Mouse (Mus musculus): Measurements from ENCODE around the gene Saysd1. TPM values are rescaled to one million over a fixed set of nuclear protein-coding genes. Genes with fewer than 3 reads are reported as not detected.

Gene Saysd1
- total RNA-seq (2021): 1 to 10 TPM; 4.5 to 5.2 TPM

GRCm38 (mm10) chr14:20138484-20139355, at the start of gene Saysd1:
Gene Saysd1, minus strand, starts transcription at chr14:20138534.
- intact Hi-C loops (cut with DNase I): no loop called here
- no peak for DNase-seq (ENCODE audit: low spot score in 2 of 2)

GRCm38 (mm10) chr14:20185426-20185825, 47.1 kb upstream of the Saysd1 start:
- intact Hi-C loops (cut with DNase I): no loop called here
- no peak for DNase-seq (ENCODE audit: low spot score in 2 of 2)

GRCm38 (mm10) chr14:20183701-20184100, 45.4 kb upstream of the Saysd1 start:
- intact Hi-C loops (cut with DNase I): no loop called here
- DNase-seq (ENCODE audit: low spot score in 2 of 2): no peak

- intact Hi-C loops (cut with DNase I): no loop called here
Observed at GRCm38 (mm10) chr14:20182596-20182995, 44.3 kb upstream of the Saysd1 start.

GRCm38 (mm10) chr14:20181466-20181921, 43.2 kb upstream of the Saysd1 start, which contains the start of gene Kcnk5:
Gene Kcnk5, minus strand, starts transcription at chr14:20181809.
- peak; percentile 56 to 62 for DNase-seq (ENCODE audit: low spot score in 2 of 2)
- intact Hi-C loops (cut with DNase I): no loop called here

More at GRCm38 (mm10) chr14:20182596-20182995, 44.3 kb upstream of the Saysd1 start:
- no peak for DNase-seq (ENCODE audit: low spot score in 2 of 2)

- intact Hi-C loops (cut with DNase I): no loop called here
- no peak for DNase-seq (ENCODE audit: low spot score in 2 of 2)
Observed at GRCm38 (mm10) chr14:20180751-20181162, 42.4 kb upstream of the Saysd1 start.

GRCm38 (mm10) chr14:20180304-20180703, 42.0 kb upstream of the Saysd1 start:
- intact Hi-C loops (cut with DNase I): no loop called here
- DNase-seq (ENCODE audit: low spot score in 2 of 2): no peak

GRCm38 (mm10) chr14:20179731-20180280, 41.5 kb upstream of the Saysd1 start:
- intact Hi-C loops (cut with DNase I): no loop called here
- no peak for DNase-seq (ENCODE audit: low spot score in 2 of 2)

GRCm38 (mm10) chr14:20179080-20179479, 40.7 kb upstream of the Saysd1 start:
- DNase-seq (ENCODE audit: low spot score in 2 of 2): no peak
- intact Hi-C loops (cut with DNase I): no loop called here

- intact Hi-C loops (cut with DNase I): no loop called here
- DNase-seq (ENCODE audit: low spot score in 2 of 2): no peak
Observed at GRCm38 (mm10) chr14:20178593-20178992, 40.3 kb upstream of the Saysd1 start.

GRCm38 (mm10) chr14:20177494-20178123, 39.3 kb upstream of the Saysd1 start:
- intact Hi-C loops (cut with DNase I): no loop called here
- DNase-seq (ENCODE audit: low spot score in 2 of 2): no peak

GRCm38 (mm10) chr14:20175705-20176104, 37.4 kb upstream of the Saysd1 start:
- intact Hi-C loops (cut with DNase I): no loop called here

GRCm38 (mm10) chr14:20175114-20175513, 36.8 kb upstream of the Saysd1 start:
- intact Hi-C loops (cut with DNase I): no loop called here
- no peak for DNase-seq (ENCODE audit: low spot score in 2 of 2)

More at GRCm38 (mm10) chr14:20175705-20176104, 37.4 kb upstream of the Saysd1 start:
- DNase-seq (ENCODE audit: low spot score in 2 of 2): no peak

GRCm38 (mm10) chr14:20174696-20175095, 36.4 kb upstream of the Saysd1 start:
- no peak for DNase-seq (ENCODE audit: low spot score in 2 of 2)
- intact Hi-C loops (cut with DNase I): loop anchor here (5.0 kb wide), 1 partner anchor 48 kb away; no protein-coding TSS in a partner anchor

- intact Hi-C loops (cut with DNase I): loop anchor here (5.0 kb wide), 1 partner anchor 48 kb away; no protein-coding TSS in a partner anchor
- DNase-seq (ENCODE audit: low spot score in 2 of 2): no peak
Observed at GRCm38 (mm10) chr14:20173873-20174490, 35.6 kb upstream of the Saysd1 start.

GRCm38 (mm10) chr14:20172924-20173323, 34.6 kb upstream of the Saysd1 start:
- intact Hi-C loops (cut with DNase I): loop anchor here (5.0 kb wide), 1 partner anchor 49 kb away; no protein-coding TSS in a partner anchor
- no peak for DNase-seq (ENCODE audit: low spot score in 2 of 2)

- intact Hi-C loops (cut with DNase I): loop anchor here (5.0 kb wide), 1 partner anchor 50 kb away; no protein-coding TSS in a partner anchor
- DNase-seq (ENCODE audit: low spot score in 2 of 2): no peak
Observed at GRCm38 (mm10) chr14:20172509-20172908, 34.2 kb upstream of the Saysd1 start.

GRCm38 (mm10) chr14:20171840-20172239, 33.5 kb upstream of the Saysd1 start:
- DNase-seq (ENCODE audit: low spot score in 2 of 2): no peak
- intact Hi-C loops (cut with DNase I): loop anchor here (5.0 kb wide), 1 partner anchor 50 kb away; no protein-coding TSS in a partner anchor

GRCm38 (mm10) chr14:20169251-20169650, 30.9 kb upstream of the Saysd1 start:
- intact Hi-C loops (cut with DNase I): no loop called here
- no peak for DNase-seq (ENCODE audit: low spot score in 2 of 2)

- intact Hi-C loops (cut with DNase I): no loop called here
- no peak for DNase-seq (ENCODE audit: low spot score in 2 of 2)
Observed at GRCm38 (mm10) chr14:20168478-20168877, 30.1 kb upstream of the Saysd1 start.
